Comparison of ENCODE assay signal across 11 mouse cellular contexts in the genomic region with DNA sequence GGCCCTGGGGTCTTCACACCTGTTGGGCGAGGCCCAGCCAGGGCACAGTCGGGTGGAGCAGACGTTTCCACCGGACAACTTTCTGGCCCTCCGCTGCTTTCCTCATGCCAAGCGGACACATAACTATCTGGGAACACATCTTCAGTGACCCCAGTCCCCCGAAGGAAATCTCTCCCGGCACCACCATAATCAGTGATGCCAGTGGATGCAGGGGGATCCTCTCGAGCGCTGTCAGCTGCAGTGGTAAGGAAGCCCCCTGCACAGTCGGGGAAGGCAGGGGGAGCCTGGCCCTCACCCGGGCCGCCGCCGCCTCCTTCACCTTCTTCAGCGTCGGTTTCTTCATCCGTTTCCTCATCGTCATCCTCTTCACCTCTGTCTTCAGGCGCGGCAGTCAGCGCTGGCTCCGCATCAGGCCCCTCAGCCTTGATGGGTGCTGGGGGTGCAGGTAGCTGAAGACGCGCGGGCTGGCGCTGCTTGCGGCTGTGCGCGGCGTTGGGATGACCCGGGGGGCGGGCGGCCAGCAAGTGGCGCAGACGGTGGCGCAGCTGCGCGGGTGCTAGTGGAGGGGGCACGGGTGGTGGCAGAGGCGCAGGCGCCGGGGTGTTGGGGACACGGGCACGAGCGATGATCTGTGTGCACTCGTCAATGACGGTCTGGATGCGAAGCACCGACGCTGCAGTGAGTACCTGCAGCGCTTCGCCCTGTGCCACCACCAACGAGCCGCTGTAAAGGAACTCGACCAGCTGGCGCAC. TPM values are rescaled to one million over a fixed set of nuclear protein-coding genes. Genes with fewer than 3 reads are reported as not detected.
DNase-seq lines count a peak whose midpoint lies in the region.
"Had no signal": no experiment of that assay in that cellular context is flagged by ENCODE, and none has a peak within 500 bp of the region (broad histone marks: within the 10 kb centered on the region; RNA-seq: fewer than 3 reads in every experiment).

No protein-coding gene starts in this region.

- H3K4me1 ChIP-seq in heart, embryonic 10.5 days, result peaks cover 18% of the 10 kb centered on the region
- peaks cover 31% of the 10 kb centered on the region for H3K4me1 ChIP-seq in limb, embryonic 10.5 days

- peaks cover 27% of the 10 kb centered on the region for H3K27me3 ChIP-seq in heart, embryonic 10.5 days (ENCODE audit: insufficient read depth, poor library complexity, severe bottlenecking)
- peaks cover 27% of the 10 kb centered on the region for H3K27me3 ChIP-seq in limb, embryonic 10.5 days (ENCODE audit: low read depth, poor library complexity, severe bottlenecking)
- H3K27me3 ChIP-seq: lung, embryonic 15.5 days had no signal

- H3K27ac ChIP-seq in heart, embryonic 10.5 days, result no peak overlapping the region
- H3K27ac ChIP-seq in limb, embryonic 10.5 days, result no peak overlapping the region
- H3K27ac ChIP-seq: lung, embryonic 15.5 days had no signal

- H3K4me3 ChIP-seq in heart, embryonic 10.5 days, result peak overlapping the region; percentile 47
- H3K4me3 ChIP-seq in limb, embryonic 10.5 days, result peak overlapping the region; percentile 37
- H3K4me3 ChIP-seq: lung, embryonic 15.5 days had no signal

- DNase-seq in heart, embryonic 10.5 days (ENCODE audit: low spot score), result no peak
- no peak for DNase-seq in heart, postnatal 14 days
- peak; percentile 19 for DNase-seq in right cerebral cortex, postnatal 4 days
- DNase-seq in right cerebral cortex, adult 2 months (ENCODE audit: low spot score in 2 of 2), result no peak
- no peak for DNase-seq in limb, embryonic 10.5 days (ENCODE audit: low spot score)
- DNase-seq in adrenal gland, postnatal 36 days, result no peak
- no peak for DNase-seq in urinary bladder, postnatal 36 days (ENCODE audit: low spot score in 2 of 2)
- DNase-seq in urinary bladder, postnatal 25 days (ENCODE audit: low spot score), result no peak
- DNase-seq: retina, postnatal 1 day; thymus, postnatal 25 days had no signal

- peaks cover 3% of the 10 kb centered on the region; the same call in 1 of the 2 replicates for H3K9me3 ChIP-seq in heart, embryonic 10.5 days
- H3K9me3 ChIP-seq in limb, embryonic 10.5 days (replicated peaks), result no peaks in the 10 kb centered on the region
- H3K9me3 ChIP-seq: lung, embryonic 15.5 days had no signal

- intact Hi-C loops in heart, postnatal 14 days (cut with DNase I), result loop anchor here (2.0 kb wide), 1 partner anchor 97 kb away; no protein-coding TSS in a partner anchor

- peaks cover 33% of the 10 kb centered on the region for H3K36me3 ChIP-seq in heart, embryonic 10.5 days
- peaks cover 40% of the 10 kb centered on the region for H3K36me3 ChIP-seq in limb, embryonic 10.5 days

- 30% methylated on average over 57 of the region's 57 CpGs for WGBS in heart, embryonic 10.5 days
- WGBS in limb, embryonic 10.5 days, result 22% methylated on average over 57 of the region's 57 CpGs

RNA-seq across cellular contexts. Expression of a gene that starts 2.3 kb away (rescaled TPM):
- 18.2 and 20.8 TPM in 2 replicates for polyA plus RNA-seq in heart, embryonic 10.5 days (2016; fragmentation: Nextera tagmentation; extraction: Ambion mirVana)
- 1 to 10 TPM; 8.4 to 9.2 TPM for total RNA-seq in heart, postnatal 14 days (2021)
- 29.1 and 31.8 TPM in 2 replicates for polyA plus RNA-seq in limb, embryonic 10.5 days (2016; fragmentation: Nextera tagmentation; extraction: Ambion mirVana)
- total RNA-seq in adrenal gland, postnatal 36 days (2021), result 10 to 100 TPM; 11.7 to 13.6 TPM

RNA-seq across cellular contexts. Expression of a gene that starts 8.6 kb away (rescaled TPM):
- polyA plus RNA-seq in heart, embryonic 10.5 days (2016; fragmentation: Nextera tagmentation; extraction: Ambion mirVana), result 219 and 367 TPM in 2 replicates
- 100 to 1,000 TPM; 115 TPM for total RNA-seq in heart, postnatal 14 days (2021)
- polyA plus RNA-seq in limb, embryonic 10.5 days (2016; fragmentation: Nextera tagmentation; extraction: Ambion mirVana), result 561 and 585 TPM in 2 replicates
- 100 to 1,000 TPM; 221 to 229 TPM for total RNA-seq in adrenal gland, postnatal 36 days (2021)

RNA-seq across cellular contexts. Expression of a gene that starts 9.5 kb away (rescaled TPM):
- polyA plus RNA-seq in heart, embryonic 10.5 days (2016; fragmentation: Nextera tagmentation; extraction: Ambion mirVana), result not detected in 2 replicates
- not detected for total RNA-seq in heart, postnatal 14 days (2021)
- polyA plus RNA-seq in limb, embryonic 10.5 days (2016; fragmentation: Nextera tagmentation; extraction: Ambion mirVana), result not detected in 2 replicates
- under 1 TPM in 1 of 2 experiments, not detected in 1; 0.20 TPM for total RNA-seq in adrenal gland, postnatal 36 days (2021)
- polyA plus RNA-seq: lung, embryonic 15.5 days had no signal

RNA-seq across cellular contexts. Expression of a gene that starts 27.1 kb away (rescaled TPM):
- polyA plus RNA-seq in heart, embryonic 10.5 days (2016; fragmentation: Nextera tagmentation; extraction: Ambion mirVana), result 129 and 142 TPM in 2 replicates
- total RNA-seq in heart, postnatal 14 days (2021), result 100 to 1,000 TPM; 129 to 130 TPM
- polyA plus RNA-seq in limb, embryonic 10.5 days (2016; fragmentation: Nextera tagmentation; extraction: Ambion mirVana), result 79.6 and 84.2 TPM in 2 replicates
- total RNA-seq in adrenal gland, postnatal 36 days (2021), result 100 to 1,000 TPM; 178 to 225 TPM

RNA-seq across cellular contexts. Expression of a gene that starts 29.9 kb away (rescaled TPM):
- 8.2 and 8.4 TPM in 2 replicates for polyA plus RNA-seq in heart, embryonic 10.5 days (2016; fragmentation: Nextera tagmentation; extraction: Ambion mirVana)
- 1 to 10 TPM; 2.6 to 3.3 TPM for total RNA-seq in heart, postnatal 14 days (2021)
- 14.0 and 14.9 TPM in 2 replicates for polyA plus RNA-seq in limb, embryonic 10.5 days (2016; fragmentation: Nextera tagmentation; extraction: Ambion mirVana)
- 1 to 10 TPM; 5.9 to 7.6 TPM for total RNA-seq in adrenal gland, postnatal 36 days (2021)
